Mouse (Mus musculus): ENCODE measurements at regions not wholly inside any gene's neighbourhood (a gene's known extent, or its start where the extent isn't known, plus 50 kb on each side); places are given as distances from the start of the nearest gene placed in this dataset.

DNA sequence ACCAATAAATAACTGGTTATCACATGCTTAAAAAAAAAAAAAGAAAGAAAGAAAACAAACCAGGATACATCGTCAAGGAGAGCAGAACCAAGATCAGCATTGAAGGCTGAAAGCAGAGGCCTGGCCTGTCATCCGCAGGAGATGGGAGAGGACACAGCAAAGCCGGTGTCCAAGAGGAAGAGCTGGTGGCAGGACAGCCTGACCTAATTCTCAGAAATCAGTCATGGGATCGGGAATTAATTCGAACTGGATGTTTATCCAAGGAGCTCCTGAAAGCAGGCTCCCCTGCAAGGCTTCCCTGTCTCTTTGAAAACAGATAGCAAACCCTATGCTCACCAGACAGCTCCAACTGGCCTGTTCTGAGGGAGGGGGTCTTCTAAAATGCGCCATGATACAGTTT is 75.5 kb upstream of the 4930412O13Rik start:
- no peak overlapping the region for H3K9ac ChIP-seq (replicated peaks)
- no peak overlapping the region for H3K4me2 ChIP-seq
- H3K36me3 ChIP-seq = no peaks in the 10 kb centered on the region
- no peak overlapping the region for H3K27ac ChIP-seq
- WGBS = 82% methylated on average over 6 of the region's 6 CpGs
- H3K4me1 ChIP-seq (replicated peaks) = no peaks in the 10 kb centered on the region
- no peaks in the 10 kb centered on the region for H3K9me3 ChIP-seq
- no peaks in the 10 kb centered on the region for H3K27me3 ChIP-seq
- no peak overlapping the region for H3K4me3 ChIP-seq (replicated peaks)
- no peak for ATAC-seq (ENCODE audit: insufficient number of reproducible peaks, insufficient read depth, low FRiP score, low TSS enrichment, low read depth)

Measured in limb, embryonic 12.5 days (tissue).